Mouse (Mus musculus) central nervous system, embryonic 18 days (tissue): ENCODE data around the gene Gm29666. TPM values are rescaled to one million over a fixed set of nuclear protein-coding genes. Genes with fewer than 3 reads are reported as not detected.

Experiments used
- polyA plus RNA-seq: library from polyadenylated mRNA; depleted of rRNA; stranded (reverse); fragments of >200 nt; gene quantifications from 2 replicates; pipeline ENCODE4 v1.2.3, GENCODE M21; 2012; rRNA removed

Gm29666 gene
- 1.7 TPM in 2 replicates for polyA plus RNA-seq

DNA sequence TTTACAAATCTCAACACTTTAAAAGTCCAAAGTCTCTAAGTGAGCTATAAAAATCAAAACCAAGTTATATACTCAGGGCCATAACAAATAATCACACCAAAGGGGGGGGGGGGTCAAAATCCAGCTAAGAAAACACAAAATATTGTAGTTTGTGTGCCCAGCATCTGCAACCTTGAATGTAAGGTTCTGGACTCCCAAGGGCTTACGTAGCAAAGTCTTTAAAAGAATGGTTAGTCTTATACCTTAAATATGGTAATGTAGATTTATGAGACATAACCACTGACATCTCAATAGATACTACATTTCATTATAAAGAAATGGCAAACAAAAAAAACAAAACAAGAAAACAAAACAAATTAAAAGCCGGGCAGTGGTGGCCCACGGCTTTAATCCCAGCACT is at the start of gene Gm29666:
Gene Gm29666 (minus strand): TSS at position 101 of the 400 bp plus-strand sequence.

DNA sequence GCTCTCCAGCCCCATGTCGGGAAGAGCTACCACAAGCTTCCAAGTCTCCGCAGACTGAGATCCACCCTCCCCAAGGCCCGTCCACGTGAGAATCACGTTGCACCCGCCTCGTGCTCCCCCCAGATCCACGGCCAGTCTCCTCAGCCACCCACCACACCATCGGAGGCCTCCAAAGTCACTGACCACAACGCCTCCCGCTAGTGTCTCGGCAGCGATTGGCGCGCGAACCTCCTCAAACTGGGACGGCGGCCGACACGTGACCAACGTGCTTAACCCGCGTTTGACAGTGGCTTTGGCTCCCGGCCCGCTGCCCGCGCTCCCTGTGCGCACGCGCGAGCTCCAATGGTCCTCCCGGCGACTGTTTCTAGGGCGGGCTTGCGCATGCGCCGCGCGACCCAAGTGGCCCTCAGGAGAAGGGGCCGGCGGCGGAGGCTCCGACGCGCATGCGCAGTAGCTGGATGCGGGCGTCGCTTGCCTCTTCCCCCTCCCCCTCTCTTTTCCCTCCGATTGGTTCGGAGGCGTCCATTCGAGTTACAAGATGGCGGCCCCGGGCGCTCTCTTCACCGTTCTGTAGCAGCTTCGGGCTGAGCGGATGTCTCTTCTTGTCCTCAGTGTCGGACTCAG is 3.2 kb upstream of the Gm29666 start, which contains the start of gene Nup50:
Gene Nup50 (plus strand): TSS at position 528 of the 624 bp plus-strand sequence.

Other genes starting within 250 kb of the Gm29666 start
- 0.32 and 0.75 TPM in 2 replicates for gene Arhgap8, start 200.0 kb downstream of the Gm29666 start, polyA plus RNA-seq
- gene Phf21b, start 64.0 kb downstream of the Gm29666 start, polyA plus RNA-seq: 29.9 and 39.1 TPM in 2 replicates
- gene Nup50, start 3.4 kb upstream of the Gm29666 start, polyA plus RNA-seq: 13.3 and 13.4 TPM in 2 replicates
- 54.2 and 62.1 TPM in 2 replicates for gene 5031439G07Rik, start 68.5 kb upstream of the Gm29666 start, polyA plus RNA-seq
- 0.61 and 0.94 TPM in 2 replicates for gene Upk3a, start 97.1 kb upstream of the Gm29666 start, polyA plus RNA-seq
- gene Fam118a, start 108.9 kb upstream of the Gm29666 start, polyA plus RNA-seq: 21.6 and 22.4 TPM in 2 replicates
- 0.16 and 0.60 TPM in 2 replicates for gene Smc1b, start 211.9 kb upstream of the Gm29666 start, polyA plus RNA-seq
- 0.30 and 0.48 TPM in 2 replicates for gene Ribc2, start 212.0 kb upstream of the Gm29666 start, polyA plus RNA-seq